Mouse (Mus musculus): ENCODE data around the gene Lrrc9.

The Lrrc9 gene

GRCm38 (mm10) chr12:72441839-72442576, at the start of gene Lrrc9:
Gene Lrrc9, plus strand, starts transcription at chr12:72441866.
- peak; percentile 55 to 60 for DNase-seq

GRCm38 (mm10) chr12:72393046-72393805, 48.4 kb upstream of the Lrrc9 start:
- DNase-seq, result no peak

GRCm38 (mm10) chr12:72405031-72405430, 36.6 kb upstream of the Lrrc9 start:
- DNase-seq, result no peak

- no peak for DNase-seq
Measured at GRCm38 (mm10) chr12:72407146-72407545, 34.5 kb upstream of the Lrrc9 start.

- DNase-seq, result no peak
Measured at GRCm38 (mm10) chr12:72407721-72408110, 34.0 kb upstream of the Lrrc9 start.

GRCm38 (mm10) chr12:72408111-72408891, 33.4 kb upstream of the Lrrc9 start:
- DNase-seq, result peak in 1 of 2 experiments; percentile 45

GRCm38 (mm10) chr12:72408954-72409353, 32.7 kb upstream of the Lrrc9 start, which contains the start of gene Rtn1:
Gene Rtn1, minus strand, starts transcription at chr12:72409054.
- DNase-seq, result no peak

- peak in 1 of 2 experiments; percentile 32 for DNase-seq
Measured at GRCm38 (mm10) chr12:72417762-72418161, 23.9 kb upstream of the Lrrc9 start.

GRCm38 (mm10) chr12:72422681-72423080, 19.0 kb upstream of the Lrrc9 start:
- DNase-seq, result peak in 1 of 2 experiments; percentile 22

- DNase-seq, result peak; percentile 57 to 87
Measured at GRCm38 (mm10) chr12:72427722-72428126, 13.9 kb upstream of the Lrrc9 start.

- no peak for DNase-seq
Measured at GRCm38 (mm10) chr12:72432209-72432608, 9.5 kb upstream of the Lrrc9 start.

GRCm38 (mm10) chr12:72433241-72433865, 8.3 kb upstream of the Lrrc9 start:
- peak in 1 of 2 experiments; percentile 3 for DNase-seq

GRCm38 (mm10) chr12:72437676-72438341, 3.9 kb upstream of the Lrrc9 start:
- no peak for DNase-seq

GRCm38 (mm10) chr12:72438961-72439480, 2.6 kb upstream of the Lrrc9 start:
- no peak for DNase-seq

GRCm38 (mm10) chr12:72453941-72454340, 12.3 kb downstream of the Lrrc9 start:
- no peak for DNase-seq

GRCm38 (mm10) chr12:72461191-72461893, 19.7 kb downstream of the Lrrc9 start:
- no peak for DNase-seq

GRCm38 (mm10) chr12:72461894-72462530, 20.3 kb downstream of the Lrrc9 start:
- peak; percentile 34 to 82 for DNase-seq

- DNase-seq, result no peak
Measured at GRCm38 (mm10) chr12:72465826-72466501, 24.3 kb downstream of the Lrrc9 start.

GRCm38 (mm10) chr12:72467269-72467668, 25.6 kb downstream of the Lrrc9 start:
- no peak for DNase-seq

- peak in 1 of 2 experiments; percentile 11 for DNase-seq
Measured at GRCm38 (mm10) chr12:72467789-72468188, 26.1 kb downstream of the Lrrc9 start.
